Mouse (Mus musculus) neural tube, embryonic 13.5 days (tissue): ENCODE data around the gene Gm49366. TPM values are rescaled to one million over a fixed set of nuclear protein-coding genes. Genes with fewer than 3 reads are reported as not detected.
"Not testable (repeated sequence)": the region's sequence is repeated elsewhere in the genome, so short reads cannot be mapped to it uniquely, and the experiment has no call there.

ENCODE experiments used
- ATAC-seq: fragments of 200-750 bp; cut with Nextera tagmentation; 2 replicates; pipeline ENCODE4 v1.8.0; 2017; ENCODE audit warnings: low read depth, mild to moderate bottlenecking, moderate TSS enrichment, moderate library complexity
- H3K27ac ChIP-seq: fragments of 300-500 bp; sonication (generic); replicated peaks from 2 replicates; pipeline ENCODE4 v1.5.1; 2015; ENCODE audit warnings: moderate library complexity, mild to moderate bottlenecking, inconsistent platforms
- H3K27me3 ChIP-seq: fragments of 300-500 bp; sonication (generic); 2 replicates; pipeline ENCODE4 v1.6.1; 2015; ENCODE audit warnings: mild to moderate bottlenecking, inconsistent platforms
- H3K36me3 ChIP-seq: fragments of 300-500 bp; sonication (generic); 2 replicates; pipeline ENCODE4 v1.6.1; 2015; ENCODE audit warnings: mild to moderate bottlenecking, inconsistent platforms
- H3K4me1 ChIP-seq: fragments of 300-500 bp; sonication (generic); replicated peaks from 2 replicates; pipeline ENCODE4 v1.6.1; 2015; ENCODE audit warnings: inconsistent platforms
- H3K4me2 ChIP-seq: fragments of 300-500 bp; sonication (generic); 2 replicates; pipeline ENCODE4 v1.6.1; 2015; ENCODE audit warnings: inconsistent platforms, mild to moderate bottlenecking, moderate library complexity
- H3K4me3 ChIP-seq: fragments of 300-500 bp; sonication (generic); 2 replicates; pipeline ENCODE4 v1.5.1; 2015; ENCODE audit warnings: mild to moderate bottlenecking, inconsistent platforms
- H3K9ac ChIP-seq: fragments of 300-500 bp; sonication (generic); 2 replicates; pipeline ENCODE4 v1.6.1; 2015; ENCODE audit warnings: moderate library complexity, mild to moderate bottlenecking, inconsistent platforms
- H3K9me3 ChIP-seq: fragments of 300-500 bp; sonication (generic); 2 replicates; pipeline ENCODE4 v1.6.1; 2016; ENCODE audit warnings: inconsistent platforms
- WGBS: fragments of 180-500 bp; shearing (Covaris S2); methylation state at CpG from one replicate; pipeline ENCODE4 v1.1.7; 2015; 5-methylcytosine and 5-hydroxymethylcytosine counted together
- polyA plus RNA-seq: library from polyadenylated mRNA; unstranded; fragments of >200 nt; fragmentation: Nextera tagmentation; extraction: Ambion mirVana; gene quantifications from 2 replicates; pipeline ENCODE4 v1.2.1, GENCODE M21; 2015

Gene Gm49366
- polyA plus RNA-seq, 1 experiment from 2014 or later: not detected

GRCm38 (mm10) chr12:84063228-84063627 is 24.5 kb downstream of the Gm49366 start:
- Histone ChIP-seq H3K27ac (no peak overlapping the region), H3K27me3 (peaks cover 20% of the 10 kb centered on the region), H3K9ac (no peak overlapping the region), H3K4me2 (no peak overlapping the region), H3K36me3 (no peaks in the 10 kb centered on the region), H3K4me1 (no peaks in the 10 kb centered on the region), H3K4me3 (no peak overlapping the region), H3K9me3 (no peaks in the 10 kb centered on the region)
- no peak for ATAC-seq
- 73% methylated on average over 5 of the region's 5 CpGs for WGBS

GRCm38 (mm10) chr12:84063833-84064232 is 25.1 kb downstream of the Gm49366 start:
- Histone ChIP-seq H3K9me3 (no peaks in the 10 kb centered on the region), H3K4me2 (no peak overlapping the region), H3K4me1 (no peaks in the 10 kb centered on the region), H3K27ac (no peak overlapping the region), H3K27me3 (peaks cover 26% of the 10 kb centered on the region), H3K4me3 (no peak overlapping the region), H3K9ac (no peak overlapping the region), H3K36me3 (no peaks in the 10 kb centered on the region)
- ATAC-seq: no peak
- WGBS: 90% methylated on average over 2 of the region's 2 CpGs

- Histone ChIP-seq H3K4me1 (peaks cover 4% of the 10 kb centered on the region; the same call in 1 of the 2 replicates), H3K4me2 (no peak overlapping the region), H3K27ac (no peak overlapping the region), H3K27me3 (peaks cover 32% of the 10 kb centered on the region), H3K4me3 (no peak overlapping the region), H3K9ac (no peak overlapping the region), H3K9me3 (no peaks in the 10 kb centered on the region), H3K36me3 (no peaks in the 10 kb centered on the region)
- 73% methylated on average over 8 of the region's 8 CpGs for WGBS
- no peak for ATAC-seq
Measured at GRCm38 (mm10) chr12:84064621-84065020, 25.9 kb downstream of the Gm49366 start.

- Histone ChIP-seq H3K27me3 (peaks cover 49% of the 10 kb centered on the region), H3K27ac (no peak overlapping the region), H3K4me1 (peaks cover 4% of the 10 kb centered on the region; the same call in 1 of the 2 replicates), H3K36me3 (no peaks in the 10 kb centered on the region), H3K9ac (no peak overlapping the region), H3K4me2 (no peak overlapping the region), H3K9me3 (no peaks in the 10 kb centered on the region), H3K4me3 (no peak overlapping the region)
- no peak for ATAC-seq
- WGBS: 85% methylated on average over 4 of the region's 4 CpGs
Measured at GRCm38 (mm10) chr12:84067752-84068151, 29.0 kb downstream of the Gm49366 start.

GRCm38 (mm10) chr12:84068296-84068695 is 29.6 kb downstream of the Gm49366 start:
- Histone ChIP-seq H3K27me3 (peaks cover 49% of the 10 kb centered on the region), H3K4me1 (peaks cover 4% of the 10 kb centered on the region; the same call in 1 of the 2 replicates), H3K9me3 (no peaks in the 10 kb centered on the region), H3K4me2 (no peak overlapping the region), H3K27ac (no peak overlapping the region), H3K36me3 (no peaks in the 10 kb centered on the region), H3K4me3 (no peak overlapping the region), H3K9ac (no peak overlapping the region)
- WGBS: 67% methylated on average over 8 of the region's 8 CpGs
- ATAC-seq: no peak

GRCm38 (mm10) chr12:84068986-84069385 is 30.3 kb downstream of the Gm49366 start, which contains the start of gene Acot5:
TSS of gene Acot5 (plus strand) at chr12:84069325.
- WGBS: 52% methylated on average over 9 of the region's 9 CpGs
- H3K36me3 ChIP-seq: no peaks in the 10 kb centered on the region
- H3K9me3 ChIP-seq: no peaks in the 10 kb centered on the region
- peaks cover 4% of the 10 kb centered on the region; the same call in 1 of the 2 replicates for H3K4me1 ChIP-seq
- no peak for ATAC-seq
- peak within 1 kb of the TSS; percentile 60 for H3K4me2 ChIP-seq
- H3K9ac ChIP-seq: peak within 1 kb of the TSS; percentile 54
- H3K27ac ChIP-seq: no peak within 1 kb of the TSS
- H3K4me3 ChIP-seq: peak within 1 kb of the TSS; percentile 42
- peaks cover 49% of the 10 kb centered on the region for H3K27me3 ChIP-seq

GRCm38 (mm10) chr12:84069582-84069981 is 30.8 kb downstream of the Gm49366 start:
- H3K4me2 ChIP-seq: peak overlapping the region; percentile 60
- not testable (repeated sequence) for H3K27ac ChIP-seq, H3K9me3 ChIP-seq, H3K36me3 ChIP-seq, H3K4me1 ChIP-seq, ATAC-seq
- H3K4me3 ChIP-seq: peak overlapping the region; percentile 42
- peaks cover 48% of the 10 kb centered on the region for H3K27me3 ChIP-seq
- H3K9ac ChIP-seq: peak overlapping the region; percentile 54
- WGBS: 3% methylated on average over 30 of the region's 52 CpGs

- H3K4me2 ChIP-seq: no peak overlapping the region
- no peak overlapping the region for H3K9ac ChIP-seq
- no peaks in the 10 kb centered on the region for H3K36me3 ChIP-seq
- WGBS: 90% methylated on average over 2 of the region's 2 CpGs
- H3K9me3 ChIP-seq: no peaks in the 10 kb centered on the region
- no peak for ATAC-seq
- H3K27me3 ChIP-seq: peaks cover 44% of the 10 kb centered on the region
- H3K4me1 ChIP-seq: peaks cover 4% of the 10 kb centered on the region; the same call in 1 of the 2 replicates
- H3K4me3 ChIP-seq: no peak overlapping the region
- no peak overlapping the region for H3K27ac ChIP-seq
Measured at GRCm38 (mm10) chr12:84071696-84072095, 33.0 kb downstream of the Gm49366 start.

GRCm38 (mm10) chr12:84077371-84077990 is 38.7 kb downstream of the Gm49366 start:
- Histone ChIP-seq H3K4me2 (no peak overlapping the region), H3K36me3 (no peaks in the 10 kb centered on the region), H3K27ac (no peak overlapping the region), H3K27me3 (no peaks in the 10 kb centered on the region), H3K9ac (no peak overlapping the region), H3K4me3 (no peak overlapping the region), H3K9me3 (no peaks in the 10 kb centered on the region), H3K4me1 (no peaks in the 10 kb centered on the region)
- 91% methylated on average over 4 of the region's 4 CpGs for WGBS
- ATAC-seq: no peak

GRCm38 (mm10) chr12:84083842-84084241 is 45.1 kb downstream of the Gm49366 start:
- H3K4me1 ChIP-seq: no peaks in the 10 kb centered on the region

GRCm38 (mm10) chr12:84084581-84084980 is 45.8 kb downstream of the Gm49366 start:
- no peaks in the 10 kb centered on the region for H3K36me3 ChIP-seq
- no peak overlapping the region for H3K4me2 ChIP-seq
- no peak overlapping the region for H3K4me3 ChIP-seq
- H3K9ac ChIP-seq: no peak overlapping the region
- WGBS: 86% methylated on average over 4 of the region's 4 CpGs
- no peak for ATAC-seq
- no peaks in the 10 kb centered on the region for H3K4me1 ChIP-seq
- H3K27ac ChIP-seq: no peak overlapping the region
- peaks cover 6% of the 10 kb centered on the region for H3K9me3 ChIP-seq
- no peaks in the 10 kb centered on the region for H3K27me3 ChIP-seq

More at GRCm38 (mm10) chr12:84083842-84084241, 45.1 kb downstream of the Gm49366 start:
- H3K9me3 ChIP-seq: no peaks in the 10 kb centered on the region
- no peak overlapping the region for H3K27ac ChIP-seq
- H3K4me3 ChIP-seq: no peak overlapping the region
- no peak overlapping the region for H3K9ac ChIP-seq
- ATAC-seq: no peak
- WGBS: 89% methylated on average over 2 of the region's 2 CpGs
- H3K27me3 ChIP-seq: no peaks in the 10 kb centered on the region
- H3K36me3 ChIP-seq: no peaks in the 10 kb centered on the region
- H3K4me2 ChIP-seq: no peak overlapping the region

GRCm38 (mm10) chr12:84094666-84095065 is 55.9 kb downstream of the Gm49366 start:
- ATAC-seq, H3K27ac ChIP-seq, H3K4me3 ChIP-seq, H3K4me2 ChIP-seq, H3K27me3 ChIP-seq, H3K4me1 ChIP-seq, H3K36me3 ChIP-seq, H3K9ac ChIP-seq: not testable (repeated sequence)
- whole genome bisulfite sequencing: 90% methylated on average over 5 of the region's 5 CpGs
- peaks cover 35% of the 10 kb centered on the region for H3K9me3 ChIP-seq

GRCm38 (mm10) chr12:84099605-84100004 is 60.9 kb downstream of the Gm49366 start:
- Histone ChIP-seq H3K27ac (no peak overlapping the region), H3K36me3 (no peaks in the 10 kb centered on the region), H3K27me3 (no peaks in the 10 kb centered on the region), H3K9ac (no peak overlapping the region), H3K4me3 (no peak overlapping the region), H3K9me3 (no peaks in the 10 kb centered on the region), H3K4me2 (no peak overlapping the region), H3K4me1 (0 out of 2 replicates have a peak, but pooled peaks cover 4% of the 10 kb centered on the region)
- no peak for ATAC-seq
- WGBS: 100% methylated on average over 2 of the region's 2 CpGs
